Mouse (Mus musculus) spleen, adult 12 weeks (tissue): Measurements from ENCODE around the gene Tctex1d2.

Source experiments
- DNase-seq: peaks from one replicate; pipeline ENCODE4 v3.0.0; 2022; ENCODE audit warnings: low spot score

Gene Tctex1d2

DNA sequence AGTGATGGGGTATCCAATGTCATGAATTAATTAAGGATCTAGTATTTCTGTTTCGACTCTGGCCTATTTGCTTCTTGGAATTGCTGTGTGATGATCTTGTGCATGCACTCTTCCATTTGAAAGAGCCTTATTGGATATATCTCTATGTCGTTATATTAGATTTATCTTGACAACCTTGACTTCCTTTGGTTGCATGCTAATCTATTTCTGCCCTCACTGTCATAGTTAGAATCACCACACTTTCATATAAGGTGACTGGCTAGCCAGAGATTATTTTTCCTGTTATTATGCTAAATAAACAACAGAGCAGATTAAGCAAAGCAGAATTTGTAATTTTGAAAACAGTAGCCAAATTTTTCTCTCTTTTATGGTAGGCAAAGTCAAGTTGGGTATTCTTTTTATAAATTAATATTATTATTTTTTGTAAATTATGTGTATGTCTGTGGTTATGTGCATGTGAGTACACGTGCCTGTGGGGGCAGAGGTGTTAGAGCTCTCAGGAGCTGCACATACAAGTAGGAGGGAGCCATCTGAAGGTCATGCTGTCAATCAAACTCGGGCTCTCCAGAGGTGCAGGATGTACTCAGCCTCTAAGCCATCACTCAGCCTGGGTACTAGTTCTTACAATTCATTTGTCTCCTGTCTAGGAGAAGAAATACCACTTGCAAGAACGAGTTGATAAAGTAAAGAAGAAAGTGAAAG lies 50.1 kb downstream of the Tctex1d2 start:
- DNase-seq: no peak

DNA sequence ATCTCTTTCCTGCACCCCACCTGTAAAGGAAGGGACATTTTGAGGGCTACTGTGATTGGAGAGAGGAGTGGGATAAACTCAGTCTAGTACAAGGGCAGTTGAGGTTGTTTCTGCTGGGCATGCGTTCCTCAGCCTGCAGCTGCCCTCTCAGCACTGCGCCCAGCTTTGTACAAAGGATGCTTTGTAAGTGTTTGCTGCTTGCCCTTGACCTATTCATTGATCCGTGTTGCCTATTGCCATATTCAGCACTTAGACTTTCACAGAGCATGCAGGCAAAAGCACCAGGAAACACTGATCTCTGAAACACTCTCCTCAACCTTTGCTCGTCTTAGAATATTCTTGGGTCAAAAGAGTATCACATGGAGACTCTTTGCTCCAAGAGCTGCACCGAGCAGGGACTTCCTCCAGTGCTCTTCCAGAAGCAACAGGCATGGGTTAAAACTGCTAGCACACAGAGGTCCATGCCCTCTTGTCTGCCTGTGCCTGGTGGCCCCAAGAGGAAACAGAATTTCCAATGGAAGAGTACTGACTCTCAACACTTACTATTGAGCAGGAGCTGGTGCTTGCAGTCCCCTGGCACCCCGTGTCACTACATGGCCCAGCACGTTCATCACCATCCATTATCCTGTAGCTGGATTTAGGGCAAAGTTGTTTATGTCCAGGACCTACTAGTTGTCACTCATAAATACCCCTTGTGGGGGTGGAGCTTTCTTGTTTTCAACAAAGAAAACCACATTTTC lies 52.9 kb downstream of the Tctex1d2 start:
- DNase-seq: no peak

DNA sequence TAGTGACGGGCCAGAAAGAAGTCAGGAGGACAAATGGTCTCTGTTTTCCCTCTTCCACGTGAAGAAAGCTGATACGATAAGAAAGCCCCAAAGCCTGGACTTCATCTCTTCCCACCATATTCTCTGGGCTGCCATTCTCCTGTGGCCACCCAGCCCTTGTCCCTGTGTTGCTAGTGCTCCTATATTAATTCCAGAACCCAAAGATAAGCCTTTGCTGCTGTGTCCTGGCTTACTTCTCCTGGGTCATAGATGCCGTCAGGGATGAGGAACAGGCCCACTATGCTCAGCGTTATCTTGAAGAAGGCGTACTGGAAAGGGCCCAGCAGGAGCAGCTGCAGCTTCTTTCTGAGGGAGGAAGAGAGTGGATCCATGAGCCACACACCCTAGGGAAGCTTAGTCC lies 57.8 kb downstream of the Tctex1d2 start:
- no peak for DNase-seq
